Mouse (Mus musculus) Muller cell, postnatal 12 days (primary cell): Measurements from ENCODE around the gene Nrd1.

ENCODE experiments used
- DNase-seq: peaks from one replicate; pipeline ENCODE4 v3.0.0-alpha.2; 2015; ENCODE audit errors: inconsistent ontology term

Gene Nrd1

GRCm38 (mm10) chr4:109026543-109026942 lies 26.1 kb downstream of the Nrd1 start:
- DNase-seq = no peak

GRCm38 (mm10) chr4:109029857-109030256 lies 29.4 kb downstream of the Nrd1 start:
- no peak for DNase-seq

GRCm38 (mm10) chr4:109030266-109030665 lies 29.8 kb downstream of the Nrd1 start:
- no peak for DNase-seq

GRCm38 (mm10) chr4:109036327-109036726 lies 35.9 kb downstream of the Nrd1 start:
- DNase-seq = no peak

GRCm38 (mm10) chr4:109042739-109043138 lies 42.3 kb downstream of the Nrd1 start:
- no peak for DNase-seq

GRCm38 (mm10) chr4:109043294-109043693 lies 42.8 kb downstream of the Nrd1 start:
- no peak for DNase-seq

- no peak for DNase-seq
These were observed 43.3 kb downstream of the Nrd1 start for GRCm38 (mm10) chr4:109043756-109044155.

GRCm38 (mm10) chr4:109048258-109048657 lies 47.8 kb downstream of the Nrd1 start:
- no peak for DNase-seq

GRCm38 (mm10) chr4:109052282-109052681 lies 51.8 kb downstream of the Nrd1 start:
- DNase-seq = no peak

GRCm38 (mm10) chr4:109054003-109054402 lies 53.5 kb downstream of the Nrd1 start:
- DNase-seq = no peak

- DNase-seq = no peak
These were observed 55.9 kb downstream of the Nrd1 start for GRCm38 (mm10) chr4:109056351-109056750.

- no peak for DNase-seq
These were observed 57.2 kb downstream of the Nrd1 start for GRCm38 (mm10) chr4:109057640-109058039.

- no peak for DNase-seq
These were observed 58.9 kb downstream of the Nrd1 start for GRCm38 (mm10) chr4:109059255-109059821.

GRCm38 (mm10) chr4:109064941-109065340 lies 64.5 kb downstream of the Nrd1 start:
- DNase-seq = no peak

GRCm38 (mm10) chr4:109065714-109066113 lies 65.3 kb downstream of the Nrd1 start:
- no peak for DNase-seq

- DNase-seq = no peak
These were observed 72.4 kb downstream of the Nrd1 start for GRCm38 (mm10) chr4:109072891-109073290.

GRCm38 (mm10) chr4:109073296-109073695 lies 72.8 kb downstream of the Nrd1 start:
- no peak for DNase-seq

GRCm38 (mm10) chr4:109078941-109079340 lies 78.5 kb downstream of the Nrd1 start:
- no peak for DNase-seq

- DNase-seq = no peak
These were observed 79.2 kb downstream of the Nrd1 start for GRCm38 (mm10) chr4:109079676-109080075.

GRCm38 (mm10) chr4:109080118-109080517 lies 79.7 kb downstream of the Nrd1 start:
- DNase-seq = no peak

GRCm38 (mm10) chr4:109089171-109089570 lies 88.7 kb downstream of the Nrd1 start:
- DNase-seq = no peak

GRCm38 (mm10) chr4:109089999-109090398 lies 89.5 kb downstream of the Nrd1 start:
- DNase-seq = no peak

- DNase-seq = no peak
These were observed 90.9 kb downstream of the Nrd1 start for GRCm38 (mm10) chr4:109091241-109091777.

GRCm38 (mm10) chr4:109092344-109092743 lies 91.9 kb downstream of the Nrd1 start:
- DNase-seq = no peak
